Mouse (Mus musculus) bone marrow macrophage, adult 2 months (primary cell): ENCODE measurements around the gene 4930578G10Rik.

Experiments
- CTCF ChIP-seq: IDR thresholded peaks from 2 replicates; pipeline ENCODE4 v1.5.1; 2012; ENCODE audit warnings: low read depth, mild to moderate bottlenecking, low read length, moderate library complexity
- POLR2A ChIP-seq: IDR thresholded peaks from 2 replicates; pipeline ENCODE4 v1.6.1; 2012; ENCODE audit warnings: mild to moderate bottlenecking, low read depth, low read length, borderline replicate concordance

- TF ChIP-seq POLR2A (no peak), CTCF (no peak)
These were observed 138.8 kb downstream of the 4930578G10Rik start, which contains the start of gene Fam205c for GRCm38 (mm10) chr4:42874134-42874533.
